Mouse (Mus musculus) liver, postnatal 0 days (tissue): ENCODE results near the gene Paqr7.

Experiments
- CTCF ChIP-seq: sonication (generic); IDR thresholded peaks from 2 replicates; pipeline ENCODE4 v1.5.1; 2016; ENCODE audit warnings: antibody characterized with exemption, low read depth
- EP300 ChIP-seq: IDR thresholded peaks from 2 replicates; pipeline ENCODE4 v1.6.1; 2016; ENCODE audit warnings: antibody characterized with exemption, low read depth, mild to moderate bottlenecking

- TF ChIP-seq EP300 (no peak), CTCF (no peak)
These were observed 4.6 kb downstream of the Paqr7 start for GRCm38 (mm10) chr4:134501095-134501494.
